Mouse (Mus musculus) limb, embryonic 13.5 days (tissue): Measurements from ENCODE around the gene Phlpp1. TPM values are rescaled to one million over a fixed set of nuclear protein-coding genes. Genes with fewer than 3 reads are reported as not detected.

ENCODE experiments used
- ATAC-seq: fragments of 200-750 bp; cut with Nextera tagmentation; 2 replicates; pipeline ENCODE4 v1.8.0; 2017; ENCODE audit warnings: low read depth, moderate number of reproducible peaks, moderate TSS enrichment; ENCODE audit not compliant: low FRiP score
- H3K27ac ChIP-seq: fragments of 300-500 bp; sonication (generic); 2 replicates; pipeline ENCODE4 v1.5.1; 2015; ENCODE audit warnings: inconsistent platforms, mild to moderate bottlenecking, moderate library complexity
- H3K27me3 ChIP-seq: fragments of 300-500 bp; sonication (generic); 2 replicates; pipeline ENCODE4 v1.6.1; 2015; ENCODE audit warnings: mild to moderate bottlenecking, inconsistent platforms
- H3K36me3 ChIP-seq: fragments of 300-500 bp; sonication (generic); 2 replicates; pipeline ENCODE4 v1.6.1; 2015; ENCODE audit warnings: inconsistent platforms, mild to moderate bottlenecking, moderate library complexity
- H3K4me1 ChIP-seq: fragments of 300-500 bp; sonication (generic); 2 replicates; pipeline ENCODE4 v1.6.1; 2015; ENCODE audit warnings: inconsistent platforms
- H3K4me2 ChIP-seq: fragments of 300-500 bp; sonication (generic); replicated peaks from 2 replicates; pipeline ENCODE4 v1.6.1; 2015; ENCODE audit warnings: inconsistent platforms, mild to moderate bottlenecking, moderate library complexity
- H3K4me3 ChIP-seq: fragments of 300-500 bp; sonication (generic); 2 replicates; pipeline ENCODE4 v1.5.1; 2015; ENCODE audit warnings: moderate library complexity, mild to moderate bottlenecking, inconsistent platforms
- H3K9ac ChIP-seq: fragments of 300-500 bp; sonication (generic); 2 replicates; pipeline ENCODE4 v1.6.1; 2015; ENCODE audit warnings: mild to moderate bottlenecking, inconsistent platforms
- H3K9me3 ChIP-seq: fragments of 300-500 bp; sonication (generic); 2 replicates; pipeline ENCODE4 v1.6.1; 2016; ENCODE audit warnings: inconsistent platforms
- WGBS: fragments of 180-500 bp; shearing (Covaris S2); methylation state at CpG from one replicate; pipeline ENCODE4 v1.1.7; 2015; 5-methylcytosine and 5-hydroxymethylcytosine counted together
- polyA plus RNA-seq: library from polyadenylated mRNA; unstranded; fragments of >200 nt; fragmentation: Nextera tagmentation; extraction: Ambion mirVana; gene quantifications from 2 replicates; pipeline ENCODE4 v1.2.1, GENCODE M21; 2015

Gene Phlpp1
- polyA plus RNA-seq, 1 experiment from 2014 or later, result 3.7 TPM

- Histone ChIP-seq H3K9me3 (no peaks in the 10 kb centered on the region), H3K4me1 (no peaks in the 10 kb centered on the region), H3K9ac (no peak overlapping the region), H3K36me3 (no peaks in the 10 kb centered on the region), H3K27ac (no peak overlapping the region), H3K4me2 (no peak overlapping the region), H3K4me3 (no peak overlapping the region), H3K27me3 (no peaks in the 10 kb centered on the region)
- no peak for ATAC-seq
- WGBS, result 31% methylated on average over 9 of the region's 9 CpGs
Observed at GRCm38 (mm10) chr1:106425128-106425936, 253.8 kb downstream of the Phlpp1 start.

GRCm38 (mm10) chr1:106428170-106428569 lies 256.6 kb downstream of the Phlpp1 start:
- H3K9ac ChIP-seq, result no peak overlapping the region
- WGBS, result 56% methylated on average over 8 of the region's 8 CpGs
- no peaks in the 10 kb centered on the region for H3K9me3 ChIP-seq
- ATAC-seq, result peak; percentile 8; the same call in 1 of the 2 replicates
- H3K27ac ChIP-seq, result no peak overlapping the region
- no peak overlapping the region for H3K4me2 ChIP-seq
- no peaks in the 10 kb centered on the region for H3K36me3 ChIP-seq
- no peaks in the 10 kb centered on the region for H3K27me3 ChIP-seq
- H3K4me1 ChIP-seq, result no peaks in the 10 kb centered on the region
- H3K4me3 ChIP-seq, result no peak overlapping the region

DNA sequence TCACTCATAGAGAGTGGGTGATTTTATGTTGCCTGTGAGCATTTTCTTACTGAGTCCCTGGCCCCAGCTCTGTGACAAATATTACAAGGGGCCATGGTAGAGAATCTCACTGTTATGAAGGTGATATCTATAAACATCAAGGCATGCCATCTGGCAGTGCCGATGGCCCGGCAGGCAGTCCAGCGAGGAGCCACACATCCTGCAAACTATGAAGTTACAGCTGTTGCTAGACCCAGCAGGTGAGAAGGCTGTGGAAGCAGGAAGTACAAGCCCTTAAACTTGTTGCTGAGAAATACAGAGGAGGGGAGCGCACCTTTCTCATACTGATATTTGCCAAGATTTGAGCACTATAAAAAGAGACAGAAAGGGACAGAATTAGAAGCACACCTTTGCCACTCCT lies 257.0 kb downstream of the Phlpp1 start:
- H3K4me2 ChIP-seq, result no peak overlapping the region
- H3K27ac ChIP-seq, result no peak overlapping the region
- no peaks in the 10 kb centered on the region for H3K9me3 ChIP-seq
- no peaks in the 10 kb centered on the region for H3K36me3 ChIP-seq
- WGBS, result 36% methylated on average over 4 of the region's 4 CpGs
- H3K27me3 ChIP-seq, result no peaks in the 10 kb centered on the region
- no peak for ATAC-seq
- no peak overlapping the region for H3K9ac ChIP-seq
- H3K4me3 ChIP-seq, result no peak overlapping the region
- H3K4me1 ChIP-seq, result no peaks in the 10 kb centered on the region

- Histone ChIP-seq H3K36me3 (no peaks in the 10 kb centered on the region), H3K4me1 (no peaks in the 10 kb centered on the region), H3K27ac (no peak overlapping the region), H3K27me3 (no peaks in the 10 kb centered on the region), H3K9ac (no peak overlapping the region), H3K9me3 (no peaks in the 10 kb centered on the region), H3K4me3 (no peak overlapping the region), H3K4me2 (no peak overlapping the region)
- no peak for ATAC-seq
- WGBS, result 67% methylated on average over 2 of the region's 2 CpGs
Observed at GRCm38 (mm10) chr1:106433580-106433979, 262.0 kb downstream of the Phlpp1 start.

Other genes starting within 250 kb of the Phlpp1 start
- 2.2 and 2.4 TPM in 2 replicates for gene Zcchc2, start 181.3 kb upstream of the Phlpp1 start, polyA plus RNA-seq